Mouse (Mus musculus) heart, postnatal 0 days (tissue): Measurements from ENCODE around the gene Ssbp3. TPM values are rescaled to one million over a fixed set of nuclear protein-coding genes. Genes with fewer than 3 reads are reported as not detected.

ENCODE experiments used
- ATAC-seq: fragments of 200-750 bp; cut with Nextera tagmentation; 2 replicates; pipeline ENCODE4 v1.8.0; 2017; ENCODE audit warnings: low read depth, moderate number of reproducible peaks, moderate library complexity; ENCODE audit not compliant: insufficient read depth
- DNase-seq: peaks from one replicate; pipeline ENCODE4 v3.0.0-alpha.2; 2016; ENCODE audit warnings: low spot score
- H3K27ac ChIP-seq: fragments of 300-500 bp; sonication (generic); 2 replicates; pipeline ENCODE4 v1.5.1; 2014; ENCODE audit warnings: low read depth, mild to moderate bottlenecking
- H3K27me3 ChIP-seq: fragments of 300-500 bp; sonication (generic); 2 replicates; pipeline ENCODE4 v1.6.1; 2014; ENCODE audit warnings: low read length, mixed read lengths; ENCODE audit not compliant: control insufficient read depth, insufficient read depth
- H3K36me3 ChIP-seq: fragments of 300-500 bp; sonication (generic); replicated peaks from 2 replicates; pipeline ENCODE4 v1.6.1; 2014; ENCODE audit warnings: low read length, mixed read lengths; ENCODE audit not compliant: control insufficient read depth, insufficient read depth
- H3K4me1 ChIP-seq: fragments of 300-500 bp; sonication (generic); 2 replicates; pipeline ENCODE4 v1.6.1; 2014; ENCODE audit warnings: antibody characterized with exemption; ENCODE audit not compliant: control insufficient read depth, insufficient read depth
- H3K4me2 ChIP-seq: fragments of 300-500 bp; sonication (generic); 2 replicates; pipeline ENCODE4 v1.6.1; 2014; ENCODE audit warnings: low read depth, mild to moderate bottlenecking, low read length, moderate library complexity
- H3K4me3 ChIP-seq: fragments of 300-500 bp; sonication (generic); 2 replicates; pipeline ENCODE4 v1.5.1; 2014; ENCODE audit warnings: low read depth, low read length
- H3K9ac ChIP-seq: fragments of 300-500 bp; sonication (generic); replicated peaks from 2 replicates; pipeline ENCODE4 v1.6.1; 2014; ENCODE audit warnings: low read depth, low read length, mixed read lengths
- H3K9me3 ChIP-seq: fragments of 300-500 bp; sonication (generic); replicated peaks from 2 replicates; pipeline ENCODE4 v1.6.1; 2016; ENCODE audit warnings: low read length; ENCODE audit not compliant: control insufficient read depth
- CTCF ChIP-seq: IDR thresholded peaks from 2 replicates; pipeline ENCODE4 v1.5.1; 2016; ENCODE audit warnings: antibody characterized with exemption, control low read depth, low read depth
- EP300 ChIP-seq: IDR thresholded peaks from 2 replicates; pipeline ENCODE4 v1.6.1; 2016; ENCODE audit warnings: antibody characterized with exemption, low read depth
- WGBS: fragments of 180-500 bp; shearing (Covaris S2); extraction: QIAGEN DNeasy Blood & Tissue Kit; methylation state at CpG from one replicate; pipeline ENCODE4 v1.1.7; 2014; 5-methylcytosine and 5-hydroxymethylcytosine counted together
- polyA plus RNA-seq: library from polyadenylated mRNA; unstranded; fragments of >200 nt; fragmentation: Nextera tagmentation; extraction: Ambion mirVana; gene quantifications from 2 replicates; pipeline ENCODE4 v1.2.1, GENCODE M21; 2015
- total RNA-seq: library from RNA; depleted of rRNA; stranded (reverse); fragments of >200 nt; gene quantifications from 2 replicates; pipeline ENCODE4 v1.2.3, GENCODE M21; 2014; ENCODE audit warnings: low replicate concordance

Gene Ssbp3
- total and polyA plus RNA-seq, 2 experiments from 2014 or later = 25.9 to 35.6 TPM

DNA sequence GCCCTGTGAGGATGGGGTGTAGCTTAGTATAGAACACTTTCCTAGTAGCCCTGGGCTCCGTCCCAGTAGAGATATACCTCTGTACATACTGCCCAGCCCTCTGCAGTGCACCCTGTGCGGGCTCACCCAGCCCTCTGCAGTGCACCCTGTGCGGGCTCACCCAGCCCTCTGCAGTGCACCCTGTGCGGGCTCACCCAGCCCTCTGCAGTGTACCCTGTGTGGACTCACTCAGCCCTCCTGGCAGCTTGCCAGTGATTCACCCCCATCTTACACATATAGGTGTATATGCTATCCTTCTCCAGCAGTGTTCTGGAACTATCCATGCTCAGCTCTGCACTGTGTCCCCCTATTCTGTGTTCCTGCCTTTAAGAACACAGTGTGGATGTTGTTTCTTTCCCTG, 168.4 kb downstream of the Ssbp3 start:
- no peak for ATAC-seq

DNA sequence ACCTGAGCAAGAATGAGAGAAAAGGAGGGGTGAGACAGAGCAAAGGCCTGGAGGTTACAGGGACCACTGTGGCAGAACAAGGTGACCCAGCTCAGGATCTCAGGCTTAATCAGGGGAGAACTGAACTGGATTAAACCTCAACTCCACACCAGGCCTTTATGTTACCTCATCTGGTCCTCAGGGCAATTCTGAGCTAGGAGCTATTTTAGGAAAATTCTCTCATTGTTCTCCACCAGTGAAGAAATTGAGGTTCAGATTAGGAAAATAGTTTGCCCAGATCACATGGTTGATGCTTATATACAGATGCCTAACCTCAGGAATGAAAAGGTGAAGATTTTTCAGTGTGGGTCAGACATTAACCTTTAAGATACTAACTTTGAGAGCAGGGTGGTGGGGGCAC, 169.2 kb downstream of the Ssbp3 start:
- TF ChIP-seq EP300 (no peak), CTCF (no peak)
- Histone ChIP-seq H3K9me3 (no peaks in the 10 kb centered on the region), H3K36me3 (no peaks in the 10 kb centered on the region), H3K4me1 (peaks cover 4% of the 10 kb centered on the region; the same call in 1 of the 2 replicates), H3K9ac (no peak overlapping the region), H3K27ac (no peak overlapping the region), H3K27me3 (no peaks in the 10 kb centered on the region), H3K4me3 (no peak overlapping the region), H3K4me2 (no peak overlapping the region)
- ATAC-seq (peak; percentile 19; the same call in 1 of the 2 replicates), DNase-seq (peak; percentile 25)

More for the DNA sequence above, 168.4 kb downstream of the Ssbp3 start:
- TF ChIP-seq CTCF (no peak), EP300 (no peak)
- WGBS = 77% methylated on average over 4 of the region's 4 CpGs
- no peak overlapping the region for H3K9ac ChIP-seq
- no peaks in the 10 kb centered on the region for H3K27me3 ChIP-seq
- no peak overlapping the region for H3K4me2 ChIP-seq
- H3K9me3 ChIP-seq = no peaks in the 10 kb centered on the region
- no peak overlapping the region for H3K27ac ChIP-seq
- no peaks in the 10 kb centered on the region for H3K36me3 ChIP-seq
- no peak overlapping the region for H3K4me3 ChIP-seq
- 0 out of 2 replicates have a peak, but pooled peaks cover 4% of the 10 kb centered on the region for H3K4me1 ChIP-seq
- no peak for DNase-seq

GRCm38 (mm10) chr4:107082185-107082584, 171.7 kb downstream of the Ssbp3 start:
- TF ChIP-seq EP300 (no peak), CTCF (no peak)
- 78% methylated on average over 3 of the region's 3 CpGs for WGBS
- Histone ChIP-seq H3K27me3 (no peaks in the 10 kb centered on the region), H3K9ac (no peak overlapping the region), H3K36me3 (no peaks in the 10 kb centered on the region), H3K9me3 (no peaks in the 10 kb centered on the region), H3K4me3 (no peak overlapping the region), H3K4me1 (peaks cover 4% of the 10 kb centered on the region; the same call in 1 of the 2 replicates), H3K4me2 (no peak overlapping the region), H3K27ac (no peak overlapping the region)
- no peak for DNase-seq
- no peak for ATAC-seq

- no peak overlapping the region for H3K4me2 ChIP-seq
- no peaks in the 10 kb centered on the region for H3K36me3 ChIP-seq
- no peaks in the 10 kb centered on the region for H3K27me3 ChIP-seq
- peaks cover 4% of the 10 kb centered on the region; the same call in 1 of the 2 replicates for H3K4me1 ChIP-seq
- no peak for TF ChIP-seq EP300
- no peak for TF ChIP-seq CTCF
- no peak overlapping the region for H3K4me3 ChIP-seq
- no peak for DNase-seq
- H3K9ac ChIP-seq = no peak overlapping the region
- no peaks in the 10 kb centered on the region for H3K9me3 ChIP-seq
- ATAC-seq = no peak
- WGBS = 83% methylated on average over 4 of the region's 4 CpGs
- no peak overlapping the region for H3K27ac ChIP-seq
Measured at GRCm38 (mm10) chr4:107083126-107083525, 172.6 kb downstream of the Ssbp3 start.

DNA sequence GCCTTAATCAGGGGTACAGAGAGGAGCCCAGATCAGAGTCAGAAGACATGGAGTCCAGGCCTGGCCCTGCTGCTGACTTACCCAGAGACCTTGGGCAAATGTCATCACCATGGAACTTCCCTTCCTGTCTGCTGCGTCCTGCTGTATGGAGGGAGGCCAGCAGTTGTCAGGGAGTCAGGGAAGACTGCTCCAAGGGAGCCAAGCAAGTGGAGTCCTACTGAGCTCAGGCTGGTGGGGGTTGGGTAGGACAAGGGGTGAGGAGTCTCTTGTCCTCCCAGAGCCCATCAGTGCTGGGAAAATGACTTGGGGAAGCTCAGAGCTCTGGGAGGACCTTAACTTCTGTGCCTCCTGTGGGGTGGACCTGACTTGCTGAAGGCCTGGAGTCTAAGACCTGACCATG, 173.8 kb downstream of the Ssbp3 start:
- Histone ChIP-seq H3K4me3 (no peak overlapping the region), H3K36me3 (no peaks in the 10 kb centered on the region), H3K4me1 (peaks cover 4% of the 10 kb centered on the region; the same call in 1 of the 2 replicates), H3K27me3 (no peaks in the 10 kb centered on the region), H3K4me2 (no peak overlapping the region), H3K9ac (no peak overlapping the region), H3K27ac (no peak overlapping the region), H3K9me3 (no peaks in the 10 kb centered on the region)
- 23% methylated on average over 1 of the region's 1 CpGs for WGBS
- no peak for DNase-seq
- TF ChIP-seq CTCF (no peak), EP300 (no peak)
- peak; percentile 21; the same call in 1 of the 2 replicates for ATAC-seq

DNA sequence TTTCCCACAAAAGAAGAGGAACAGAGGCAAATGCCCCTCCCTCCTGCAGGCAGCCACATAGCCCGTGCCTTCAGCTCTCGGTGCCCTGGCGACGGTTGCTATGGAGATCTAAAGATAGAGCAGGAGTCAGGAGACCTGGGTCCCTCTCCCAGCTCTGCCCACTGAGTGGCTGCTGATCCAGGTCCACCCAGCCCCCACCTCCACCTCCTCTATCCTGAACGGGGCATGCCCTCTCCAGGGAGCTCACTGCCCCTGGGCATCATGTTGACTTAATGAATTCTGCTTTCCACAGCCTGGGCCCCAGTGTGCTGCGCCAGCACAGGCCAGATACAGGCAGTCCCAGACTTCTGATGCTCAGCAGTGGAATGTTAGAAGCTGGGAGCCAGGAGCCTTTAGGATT, 174.4 kb downstream of the Ssbp3 start:
- WGBS = 25% methylated on average over 6 of the region's 6 CpGs
- Histone ChIP-seq H3K27ac (no peak overlapping the region), H3K27me3 (no peaks in the 10 kb centered on the region), H3K9me3 (no peaks in the 10 kb centered on the region), H3K4me1 (peaks cover 4% of the 10 kb centered on the region; the same call in 1 of the 2 replicates), H3K36me3 (no peaks in the 10 kb centered on the region), H3K4me3 (no peak overlapping the region), H3K9ac (no peak overlapping the region), H3K4me2 (no peak overlapping the region)
- TF ChIP-seq CTCF = no peak
- TF ChIP-seq EP300 = no peak
- DNase-seq = no peak
- ATAC-seq = peak; percentile 56
